Mouse (Mus musculus) midbrain, embryonic 12.5 days (tissue): Measurements from ENCODE around the gene Ubap2. TPM values are rescaled to one million over a fixed set of nuclear protein-coding genes. Genes with fewer than 3 reads are reported as not detected.

Experiments
- ATAC-seq: fragments of 200-750 bp; cut with Nextera tagmentation; 2 replicates; pipeline ENCODE4 v1.8.0; 2017; ENCODE audit warnings: low read depth, moderate TSS enrichment, moderate library complexity; ENCODE audit not compliant: low FRiP score
- H3K27ac ChIP-seq: fragments of 300-500 bp; sonication (generic); replicated peaks from 2 replicates; pipeline ENCODE4 v1.5.1; 2016; ENCODE audit warnings: mild to moderate bottlenecking
- H3K27me3 ChIP-seq: fragments of 300-500 bp; sonication (generic); 2 replicates; pipeline ENCODE4 v1.6.1; 2016; ENCODE audit warnings: mild to moderate bottlenecking
- H3K36me3 ChIP-seq: fragments of 300-500 bp; sonication (generic); 2 replicates; pipeline ENCODE4 v1.6.1; 2016
- H3K4me1 ChIP-seq: fragments of 300-500 bp; sonication (generic); 2 replicates; pipeline ENCODE4 v1.6.1; 2016
- H3K4me2 ChIP-seq: fragments of 300-500 bp; sonication (generic); replicated peaks from 2 replicates; pipeline ENCODE4 v1.6.1; 2016; ENCODE audit warnings: mild to moderate bottlenecking, moderate library complexity
- H3K4me3 ChIP-seq: fragments of 300-500 bp; sonication (generic); 2 replicates; pipeline ENCODE4 v1.5.1; 2016; ENCODE audit warnings: mild to moderate bottlenecking
- H3K9ac ChIP-seq: fragments of 300-500 bp; sonication (generic); replicated peaks from 2 replicates; pipeline ENCODE4 v1.6.1; 2016; ENCODE audit warnings: mild to moderate bottlenecking, moderate library complexity
- H3K9me3 ChIP-seq: fragments of 300-500 bp; sonication (generic); 2 replicates; pipeline ENCODE4 v1.6.1; 2016; ENCODE audit warnings: mild to moderate bottlenecking
- WGBS: fragments of 180-500 bp; shearing (Covaris S2); methylation state at CpG from one replicate; pipeline ENCODE4 v1.1.7; 2016; 5-methylcytosine and 5-hydroxymethylcytosine counted together
- polyA plus RNA-seq: library from polyadenylated mRNA; unstranded; fragments of >200 nt; fragmentation: Nextera tagmentation; extraction: Ambion mirVana; gene quantifications from 2 replicates; pipeline ENCODE4 v1.2.1, GENCODE M21; 2016

The Ubap2 gene
- polyA plus RNA-seq, 1 experiment from 2014 or later, result 75.5 TPM

DNA sequence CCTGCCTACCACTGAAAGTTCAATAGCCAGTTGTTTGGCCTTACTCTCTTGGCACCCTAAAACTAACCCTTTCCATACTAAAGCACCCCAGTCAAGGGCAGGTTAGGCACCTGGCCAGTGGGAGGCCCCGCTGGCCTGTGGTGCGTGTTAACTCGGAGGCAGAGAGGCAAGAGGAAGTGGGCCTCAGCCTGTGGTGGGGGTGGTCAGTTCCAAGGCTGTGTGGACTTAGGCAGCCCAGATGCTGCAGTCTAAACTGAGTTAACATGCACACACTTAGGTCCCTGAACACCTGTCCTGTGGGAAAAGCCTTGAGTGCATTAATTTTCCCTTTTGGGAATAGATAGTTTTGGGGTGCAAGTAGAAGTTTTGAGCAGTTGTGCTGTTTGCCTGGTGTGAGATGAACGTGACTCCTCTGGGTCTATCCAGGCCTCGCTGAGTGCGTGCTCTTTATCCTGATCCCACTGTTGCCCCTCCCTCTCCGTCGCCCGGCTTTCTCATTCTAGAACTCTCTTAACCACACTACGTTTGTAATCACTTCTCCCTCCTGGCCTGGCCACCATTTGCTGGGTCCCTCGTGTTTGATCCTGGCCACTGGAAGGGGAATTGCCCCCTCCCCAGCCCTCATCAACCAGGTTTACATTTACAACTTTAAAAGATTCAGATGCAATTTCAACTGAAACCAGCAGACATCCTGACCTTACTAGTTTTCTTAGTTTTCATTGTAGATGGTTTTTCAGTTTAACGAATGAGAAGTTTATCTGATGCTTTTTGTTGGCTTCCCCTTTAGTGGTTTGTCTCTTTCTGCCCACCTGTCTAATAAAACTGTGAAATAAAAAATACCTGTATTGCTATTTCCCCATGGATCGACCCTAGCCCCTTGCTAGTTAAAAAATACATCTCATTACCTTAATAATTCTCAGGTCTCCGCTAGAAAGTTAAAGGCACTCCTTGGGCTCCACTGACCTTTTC, 82.1 kb downstream of the Ubap2 start:
- peaks cover 89% of the 10 kb centered on the region for H3K36me3 ChIP-seq
- 76% methylated on average over 14 of the region's 14 CpGs for WGBS
- H3K9ac ChIP-seq, result no peak overlapping the region
- no peak for ATAC-seq
- H3K4me3 ChIP-seq, result no peak overlapping the region
- no peaks in the 10 kb centered on the region for H3K9me3 ChIP-seq
- no peak overlapping the region for H3K4me2 ChIP-seq
- H3K27me3 ChIP-seq, result no peaks in the 10 kb centered on the region
- no peaks in the 10 kb centered on the region for H3K4me1 ChIP-seq
- no peak overlapping the region for H3K27ac ChIP-seq

DNA sequence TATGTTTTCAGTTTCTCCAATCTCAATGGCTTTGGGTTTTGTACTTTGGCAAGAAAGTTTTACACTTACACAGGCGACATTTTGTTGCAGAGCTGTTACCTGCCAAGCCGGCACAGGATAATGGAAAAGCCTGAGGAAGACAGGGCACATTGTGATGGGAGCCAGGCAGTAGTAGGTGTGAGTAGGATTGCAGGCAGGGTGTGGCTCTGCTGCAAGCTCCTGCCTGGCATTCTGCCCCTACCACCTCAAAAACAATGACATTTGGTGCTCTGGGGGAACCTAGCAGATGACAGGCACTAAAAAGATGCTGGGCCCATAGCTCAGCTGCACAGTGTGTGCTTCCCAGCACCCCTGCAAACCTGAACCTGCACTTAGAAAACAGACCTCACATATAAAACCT, 85.1 kb downstream of the Ubap2 start:
- Histone ChIP-seq H3K4me1 (no peaks in the 10 kb centered on the region), H3K9me3 (no peaks in the 10 kb centered on the region), H3K4me3 (no peak overlapping the region), H3K9ac (no peak overlapping the region), H3K36me3 (peaks cover 79% of the 10 kb centered on the region), H3K27ac (no peak overlapping the region), H3K4me2 (no peak overlapping the region), H3K27me3 (no peaks in the 10 kb centered on the region)
- no peak for ATAC-seq
- WGBS, result 95% methylated on average over 2 of the region's 2 CpGs

DNA sequence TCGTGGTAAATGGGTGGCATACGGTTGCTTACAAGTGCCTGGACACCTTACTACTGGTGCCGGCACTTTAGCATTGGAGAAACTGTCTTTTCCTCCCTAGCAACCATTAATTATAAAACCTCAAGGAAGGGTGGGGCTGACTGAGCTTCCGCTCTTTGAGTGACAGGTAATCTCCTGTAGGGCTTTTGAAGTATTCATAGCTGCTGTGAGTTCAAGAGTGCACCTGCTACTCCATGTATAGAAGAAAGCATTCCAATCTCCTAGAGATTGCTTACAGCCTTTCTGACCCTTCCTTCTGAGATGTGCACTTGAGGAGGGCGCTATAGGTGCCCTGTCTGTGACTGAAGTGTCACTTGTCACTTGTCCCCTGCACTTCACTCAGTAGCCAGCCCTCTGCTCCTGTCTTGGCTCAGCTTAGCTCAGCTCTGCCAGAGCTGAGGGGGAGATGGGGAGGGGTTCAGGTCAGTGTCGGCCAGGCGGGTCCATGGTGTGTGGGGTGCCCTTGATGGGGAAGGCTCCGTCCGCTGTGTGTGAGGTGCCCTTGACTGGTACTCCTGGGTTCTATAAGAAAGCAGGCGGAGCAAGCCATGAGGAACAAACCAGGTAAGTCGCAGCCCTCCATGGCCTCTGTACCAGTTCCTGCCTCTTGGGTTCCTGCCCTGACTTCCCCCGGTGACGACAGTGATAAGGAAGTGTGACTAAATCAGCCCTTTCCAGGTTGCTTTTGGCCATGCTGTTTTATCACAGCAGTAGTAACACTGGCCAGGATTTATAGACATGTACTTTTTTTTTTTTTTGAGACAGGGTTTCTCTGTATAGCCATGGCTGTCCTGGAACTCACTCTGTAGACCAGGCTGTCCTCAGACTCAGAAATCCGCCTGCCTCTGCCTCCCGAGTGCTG, 94.9 kb downstream of the Ubap2 start:
- H3K4me3 ChIP-seq, result no peak overlapping the region
- H3K4me2 ChIP-seq, result no peak overlapping the region
- 90% methylated on average over 15 of the region's 15 CpGs for WGBS
- ATAC-seq, result no peak
- H3K27ac ChIP-seq, result no peak overlapping the region
- H3K9me3 ChIP-seq, result no peaks in the 10 kb centered on the region
- H3K9ac ChIP-seq, result no peak overlapping the region
- H3K36me3 ChIP-seq, result peaks cover 56% of the 10 kb centered on the region
- H3K27me3 ChIP-seq, result no peaks in the 10 kb centered on the region
- no peaks in the 10 kb centered on the region for H3K4me1 ChIP-seq

DNA sequence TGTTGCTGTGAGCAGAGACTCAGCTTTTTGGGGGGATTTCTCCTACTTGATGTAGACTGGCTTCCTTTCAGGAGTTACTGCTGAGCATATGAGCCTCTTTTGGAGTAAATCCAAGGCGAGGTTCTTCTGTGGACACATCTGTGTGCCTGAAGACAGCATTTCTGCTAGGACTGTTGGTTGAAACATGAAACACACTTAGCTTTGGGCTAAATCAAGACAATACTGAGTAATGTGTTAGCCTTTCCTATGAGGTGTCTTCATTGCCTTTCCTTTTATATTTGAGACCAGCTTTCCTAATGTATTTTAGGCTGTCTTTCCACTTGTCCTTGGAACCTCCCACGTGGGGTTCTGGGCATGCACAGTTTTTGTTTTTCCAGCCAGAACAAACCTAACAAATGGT, 100.3 kb downstream of the Ubap2 start:
- no peaks in the 10 kb centered on the region for H3K9me3 ChIP-seq
- peaks cover 44% of the 10 kb centered on the region for H3K36me3 ChIP-seq
- H3K9ac ChIP-seq, result no peak overlapping the region
- no peak overlapping the region for H3K4me2 ChIP-seq
- no peak overlapping the region for H3K4me3 ChIP-seq
- no peaks in the 10 kb centered on the region for H3K4me1 ChIP-seq
- H3K27me3 ChIP-seq, result no peaks in the 10 kb centered on the region
- WGBS, result 79% methylated on average over 2 of the region's 2 CpGs
- no peak for ATAC-seq
- H3K27ac ChIP-seq, result no peak overlapping the region

DNA sequence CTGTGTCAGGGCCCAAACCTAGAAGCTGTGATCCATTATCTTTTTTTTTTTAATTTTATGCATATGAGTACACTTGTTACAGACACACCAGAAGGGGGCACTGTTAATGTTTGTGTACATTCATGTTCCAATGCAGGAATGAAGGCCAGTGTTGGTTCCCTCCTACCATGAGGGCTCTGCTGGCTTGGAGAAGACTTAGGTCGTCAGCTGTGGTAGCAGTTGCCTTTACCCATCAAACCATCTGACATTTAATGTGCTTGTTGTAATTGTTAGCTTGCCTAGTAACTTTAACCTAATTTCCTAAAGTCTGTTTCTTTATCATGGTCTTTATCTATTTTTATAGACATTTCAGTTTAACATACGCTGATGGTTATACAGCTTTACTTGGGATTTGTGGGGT, 104.0 kb downstream of the Ubap2 start:
- H3K27me3 ChIP-seq, result no peaks in the 10 kb centered on the region
- H3K27ac ChIP-seq, result no peak overlapping the region
- ATAC-seq, result no peak
- no peak overlapping the region for H3K9ac ChIP-seq
- H3K4me3 ChIP-seq, result no peak overlapping the region
- H3K36me3 ChIP-seq, result peaks cover 35% of the 10 kb centered on the region
- no peak overlapping the region for H3K4me2 ChIP-seq
- H3K9me3 ChIP-seq, result no peaks in the 10 kb centered on the region
- WGBS, result 87% methylated on average over 2 of the region's 2 CpGs
- H3K4me1 ChIP-seq, result no peaks in the 10 kb centered on the region

DNA sequence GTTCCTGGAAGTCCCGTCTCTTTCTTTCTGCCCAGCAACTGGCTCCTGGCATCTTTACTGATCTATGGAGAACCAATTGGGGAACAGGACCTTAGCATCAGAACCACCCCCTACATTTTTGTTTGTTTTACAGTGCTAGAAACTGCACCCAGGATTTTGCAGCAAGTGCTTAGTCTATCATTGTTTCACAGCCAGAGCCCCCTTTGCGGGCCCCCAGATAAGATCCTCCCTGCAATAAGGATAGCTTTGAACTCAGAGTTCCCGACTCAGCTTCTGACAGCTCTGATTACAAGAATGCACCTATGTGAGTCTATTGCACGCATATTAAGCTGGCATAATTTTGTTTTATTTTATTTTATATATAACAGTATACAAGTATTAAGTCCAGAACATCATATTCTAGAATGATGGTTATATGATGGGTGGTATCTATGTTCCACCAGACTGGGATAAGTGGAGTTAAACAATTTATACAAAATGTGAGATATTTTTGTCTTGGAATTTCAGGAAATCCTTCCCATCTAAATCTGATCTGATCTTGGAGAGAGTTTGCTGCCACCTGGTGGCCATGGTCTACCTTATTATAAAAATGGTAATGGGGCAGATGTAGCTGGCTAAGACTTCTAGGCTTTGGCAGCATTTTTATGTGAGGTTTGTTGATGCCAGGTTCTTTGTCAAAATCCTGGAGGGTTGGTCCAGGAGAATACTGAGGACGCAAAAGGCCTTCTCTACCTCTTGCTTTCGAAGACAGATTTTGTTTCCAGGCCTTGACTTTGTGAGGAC, 109.1 kb downstream of the Ubap2 start:
- Histone ChIP-seq H3K9ac (no peak overlapping the region), H3K27me3 (no peaks in the 10 kb centered on the region), H3K36me3 (peaks cover 20% of the 10 kb centered on the region; the same call in 1 of the 2 replicates), H3K4me2 (no peak overlapping the region), H3K4me1 (peaks cover 4% of the 10 kb centered on the region; the same call in 1 of the 2 replicates), H3K27ac (peak overlapping the region; percentile 73), H3K9me3 (no peaks in the 10 kb centered on the region), H3K4me3 (no peak overlapping the region)
- ATAC-seq, result no peak
- WGBS, result 72% methylated on average over 6 of the region's 6 CpGs

DNA sequence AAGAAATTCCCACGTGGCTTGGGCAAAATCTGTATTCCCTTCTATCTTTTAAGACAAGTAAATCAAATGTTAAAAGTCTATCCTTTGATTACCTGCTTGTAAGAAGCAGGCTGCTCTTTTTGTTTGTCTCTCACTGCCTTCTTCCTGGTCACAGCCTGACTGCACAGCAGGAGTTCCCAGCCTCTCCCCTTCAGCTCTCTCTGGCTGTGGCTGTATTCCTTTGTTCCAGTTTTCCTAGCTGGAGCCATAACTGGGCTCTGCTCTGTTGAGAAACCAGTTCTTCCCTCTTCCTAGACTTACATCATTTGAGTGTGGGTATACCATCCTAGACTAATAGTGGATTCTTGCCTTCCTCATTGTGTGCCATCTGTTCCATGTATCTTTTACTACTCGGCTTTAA, 110.0 kb downstream of the Ubap2 start:
- Histone ChIP-seq H3K4me3 (no peak overlapping the region), H3K9ac (no peak overlapping the region), H3K27ac (peak overlapping the region; percentile 73), H3K27me3 (no peaks in the 10 kb centered on the region), H3K36me3 (peaks cover 19% of the 10 kb centered on the region; the same call in 1 of the 2 replicates), H3K4me1 (peaks cover 4% of the 10 kb centered on the region; the same call in 1 of the 2 replicates), H3K4me2 (no peak overlapping the region), H3K9me3 (no peaks in the 10 kb centered on the region)
- no peak for ATAC-seq
- WGBS, result 29% methylated on average over 2 of the region's 2 CpGs

DNA sequence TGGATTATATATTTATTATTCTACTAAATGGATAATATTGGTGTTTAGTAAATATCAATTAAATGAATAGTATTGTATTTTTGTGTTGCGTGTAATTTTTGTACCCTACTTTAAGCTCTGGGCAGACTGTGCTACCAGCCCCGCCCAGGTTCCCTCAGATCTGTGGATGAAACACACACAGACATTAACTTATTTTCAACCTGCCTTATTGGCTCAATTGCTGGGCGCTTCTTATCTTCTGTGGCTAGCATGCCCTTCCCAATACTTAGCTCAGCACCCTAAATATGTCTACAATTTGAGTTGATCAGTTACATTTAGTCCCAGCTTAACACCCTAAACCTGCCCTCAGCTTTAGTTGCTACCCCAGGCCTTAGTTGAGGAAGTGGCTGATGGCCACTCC, 113.7 kb downstream of the Ubap2 start:
- Histone ChIP-seq H3K9me3 (no peaks in the 10 kb centered on the region), H3K27me3 (no peaks in the 10 kb centered on the region), H3K36me3 (no peaks in the 10 kb centered on the region), H3K27ac (no peak overlapping the region), H3K4me2 (no peak overlapping the region), H3K4me1 (peaks cover 7% of the 10 kb centered on the region; the same call in 1 of the 2 replicates), H3K4me3 (no peak overlapping the region), H3K9ac (no peak overlapping the region)
- no peak for ATAC-seq
- 96% methylated on average over 3 of the region's 3 CpGs for WGBS

DNA sequence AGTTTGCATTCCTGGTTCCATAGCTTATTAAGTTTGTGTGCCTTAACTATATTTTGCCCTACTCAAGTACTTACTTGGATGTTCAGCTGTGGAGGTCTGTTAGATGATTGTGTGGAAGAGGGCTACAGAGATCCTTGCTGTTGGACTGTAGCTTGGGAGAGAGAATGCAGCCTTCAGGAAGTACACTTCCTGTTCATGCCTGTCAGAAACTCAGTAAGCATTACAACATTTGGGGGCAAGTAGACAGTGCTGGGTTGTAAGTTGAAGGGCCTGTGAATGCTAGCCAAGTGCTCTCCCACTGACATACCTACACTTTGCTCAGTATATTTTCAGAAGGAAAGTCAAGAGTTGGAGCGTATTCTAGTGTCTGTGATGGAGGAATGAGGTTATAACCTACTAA, 116.7 kb downstream of the Ubap2 start:
- no peaks in the 10 kb centered on the region for H3K9me3 ChIP-seq
- H3K27me3 ChIP-seq, result no peaks in the 10 kb centered on the region
- H3K27ac ChIP-seq, result no peak overlapping the region
- H3K9ac ChIP-seq, result no peak overlapping the region
- no peaks in the 10 kb centered on the region for H3K36me3 ChIP-seq
- 0 out of 2 replicates have a peak, but pooled peaks cover 3% of the 10 kb centered on the region for H3K4me1 ChIP-seq
- no peak overlapping the region for H3K4me3 ChIP-seq
- 97% methylated on average over 1 of the region's 1 CpGs for WGBS
- no peak for ATAC-seq
- no peak overlapping the region for H3K4me2 ChIP-seq

DNA sequence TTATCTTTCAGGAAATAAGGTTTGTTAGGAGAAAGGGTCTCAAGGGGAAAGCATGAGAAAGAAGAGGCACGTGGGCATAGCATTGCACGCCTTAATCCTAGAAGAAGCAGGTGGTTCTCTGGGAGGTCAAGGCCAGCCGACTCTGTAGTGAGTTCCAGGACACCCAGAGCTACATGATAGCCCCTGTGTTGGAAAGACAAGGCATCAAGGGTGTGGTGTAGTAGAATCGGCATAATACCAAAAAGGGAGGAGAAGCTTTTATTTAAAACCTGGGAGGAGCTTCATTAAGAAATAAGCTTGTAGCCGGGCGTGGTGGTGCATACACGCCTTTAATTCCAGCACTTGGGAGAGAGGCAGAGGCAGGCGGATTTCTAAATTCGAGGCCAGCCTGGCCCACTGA, 118.0 kb downstream of the Ubap2 start:
- Histone ChIP-seq H3K4me2 (no peak overlapping the region), H3K4me3 (no peak overlapping the region), H3K36me3 (no peaks in the 10 kb centered on the region), H3K9ac (no peak overlapping the region), H3K27ac (no peak overlapping the region), H3K4me1 (0 out of 2 replicates have a peak, but pooled peaks cover 3% of the 10 kb centered on the region), H3K27me3 (no peaks in the 10 kb centered on the region), H3K9me3 (no peaks in the 10 kb centered on the region)
- ATAC-seq, result no peak
- WGBS, result 89% methylated on average over 9 of the region's 9 CpGs

DNA sequence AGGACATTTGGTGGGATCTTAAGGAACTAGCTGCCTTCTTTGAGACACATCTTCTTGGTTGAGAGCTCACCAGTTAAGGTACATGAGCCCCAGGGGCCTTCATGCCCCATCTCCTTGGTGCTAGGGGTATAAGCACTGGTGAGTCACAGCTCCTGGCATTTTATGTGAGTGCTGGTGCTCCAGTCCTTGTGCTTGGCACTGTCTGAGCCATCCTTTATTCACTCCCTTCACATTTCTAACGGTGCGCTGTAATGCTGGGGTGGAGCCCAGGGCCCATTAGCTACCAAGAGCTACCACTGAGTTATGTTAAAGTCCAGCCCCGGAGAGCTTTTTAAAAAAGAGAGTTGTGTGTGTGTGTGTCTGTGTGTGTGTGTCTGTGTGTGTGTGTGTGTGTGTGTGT, 121.8 kb downstream of the Ubap2 start:
- H3K9me3 ChIP-seq, result no peaks in the 10 kb centered on the region
- no peak overlapping the region for H3K27ac ChIP-seq

More for the DNA sequence above, 121.8 kb downstream of the Ubap2 start:
- Histone ChIP-seq H3K4me2 (no peak overlapping the region), H3K27me3 (no peaks in the 10 kb centered on the region), H3K9ac (no peak overlapping the region), H3K4me1 (0 out of 2 replicates have a peak, but pooled peaks cover 3% of the 10 kb centered on the region), H3K36me3 (0 out of 2 replicates have a peak, but pooled peaks cover 5% of the 10 kb centered on the region), H3K4me3 (no peak overlapping the region)
- 98% methylated on average over 3 of the region's 3 CpGs for WGBS
- no peak for ATAC-seq
